Mouse (Mus musculus) gastrocnemius, adult 18-20 months (tissue): ENCODE data around the gene Zfyve19. TPM values are rescaled to one million over a fixed set of nuclear protein-coding genes. Genes with fewer than 3 reads are reported as not detected.

Experiments used
- DNase-seq: peaks from one replicate; pipeline ENCODE4 v3.0.0; 2021; ENCODE audit warnings: low spot score
- total RNA-seq, 2 experiments: library from RNA; stranded (reverse); gene quantifications; 2 replicates each; pipeline ENCODE4 v1.2.3; 2021

Zfyve19 gene
- total RNA-seq, 2 experiments from 2014 or later = 13.8 to 14.4 TPM

- peak; percentile 82 for DNase-seq
These were observed 42.5 kb downstream of the Zfyve19 start for GRCm38 (mm10) chr2:119250826-119251478.

GRCm38 (mm10) chr2:119254976-119255375 lies 46.6 kb downstream of the Zfyve19 start:
- no peak for DNase-seq

- no peak for DNase-seq
These were observed 52.1 kb downstream of the Zfyve19 start for GRCm38 (mm10) chr2:119260518-119260917.

- no peak for DNase-seq
These were observed 52.9 kb downstream of the Zfyve19 start for GRCm38 (mm10) chr2:119261326-119261725.

- DNase-seq = peak; percentile 88
These were observed 54.6 kb downstream of the Zfyve19 start for GRCm38 (mm10) chr2:119262978-119263377.

- DNase-seq = no peak
These were observed 55.4 kb downstream of the Zfyve19 start for GRCm38 (mm10) chr2:119263813-119264212.

Other genes with a start within 250 kb of the Zfyve19 start
- gene Ccdc32, start 179.2 kb upstream of the Zfyve19 start, total RNA-seq = 1 to 10 TPM; 3.6 to 3.9 TPM
- 1 to 10 TPM; 2.5 to 3.2 TPM for gene Rpusd2, start 173.8 kb upstream of the Zfyve19 start, total RNA-seq
- under 1 TPM; 0.05 to 0.27 TPM for gene Knl1, start 161.5 kb upstream of the Zfyve19 start, total RNA-seq
- gene Rad51, start 95.8 kb upstream of the Zfyve19 start, total RNA-seq = under 1 TPM; 0.68 to 0.71 TPM
- gene Rmdn3, start 51.6 kb upstream of the Zfyve19 start, total RNA-seq = 1 to 10 TPM; 3.4 to 4.9 TPM
- gene Gchfr, start 40.8 kb upstream of the Zfyve19 start, total RNA-seq = under 1 TPM in 1 of 2 experiments, not detected in 1; 0.39 TPM
- not detected for gene Gm14137, start 34.1 kb upstream of the Zfyve19 start, total RNA-seq
- gene Dnajc17, start 178 bp downstream of the Zfyve19 start, total RNA-seq = 1 to 10 TPM; 7.9 to 9.1 TPM
- gene Ppp1r14d, start 21.3 kb downstream of the Zfyve19 start, total RNA-seq = not detected
- not detected for gene Spint1, start 28.7 kb downstream of the Zfyve19 start, total RNA-seq
- gene Rhov, start 62.7 kb downstream of the Zfyve19 start, total RNA-seq = not detected
- gene Vps18, start 80.1 kb downstream of the Zfyve19 start, total RNA-seq = 10 to 100 TPM; 10.1 to 10.2 TPM
- gene Dll4, start 117.2 kb downstream of the Zfyve19 start, total RNA-seq = 1 to 10 TPM; 3.2 to 4.5 TPM
- 100 to 1,000 TPM in 1 of 2 experiments, 10 to 100 TPM in 1; 50.6 to 108 TPM for gene Chac1, start 142.6 kb downstream of the Zfyve19 start, total RNA-seq